27 mouse cellular contexts compared by ENCODE assay signal in genomic region chr13:20904118-20904517, GRCm38 (mm10).
"Had no signal": no experiment of that assay in that cellular context is flagged by ENCODE, and none has a peak within 500 bp of the region (broad histone marks: within the 10 kb centered on the region; RNA-seq: fewer than 3 reads in every experiment).

No protein-coding gene starts in this region.

- ATAC-seq: forebrain, embryonic 13.5 days; forebrain, embryonic 14.5 days; forebrain, embryonic 15.5 days; forebrain, embryonic 16.5 days had no signal

- H3K36me3 ChIP-seq: embryonic facial prominence, embryonic 10.5 days; embryonic facial prominence, embryonic 12.5 days; embryonic facial prominence, embryonic 13.5 days; embryonic facial prominence, embryonic 15.5 days; forebrain, embryonic 10.5 days; forebrain, embryonic 12.5 days; forebrain, embryonic 15.5 days; heart, embryonic 10.5 days had no signal

- H3K9ac ChIP-seq: embryonic facial prominence, embryonic 12.5 days; embryonic facial prominence, embryonic 13.5 days; embryonic facial prominence, embryonic 15.5 days; forebrain, embryonic 12.5 days; forebrain, embryonic 13.5 days; forebrain, embryonic 15.5 days; forebrain, postnatal 0 days had no signal

- H3K27me3 ChIP-seq: embryonic facial prominence, embryonic 12.5 days; embryonic facial prominence, embryonic 13.5 days; embryonic facial prominence, embryonic 15.5 days; forebrain, embryonic 12.5 days; forebrain, embryonic 13.5 days; forebrain, embryonic 15.5 days had no signal

- H3K9me3 ChIP-seq: embryonic facial prominence, embryonic 10.5 days; embryonic facial prominence, embryonic 12.5 days; embryonic facial prominence, embryonic 13.5 days; embryonic facial prominence, embryonic 15.5 days; forebrain, embryonic 10.5 days; forebrain, embryonic 12.5 days; forebrain, embryonic 13.5 days; forebrain, embryonic 15.5 days; heart, embryonic 10.5 days had no signal

- DNase-seq: cerebellum, postnatal 10 days; cerebellum, postnatal 14 days; cerebellum, postnatal 25 days; cerebellum, postnatal 36 days; embryo, embryonic 11 days; forebrain, postnatal 0 days; gastrocnemius, adult 2 months; gastrocnemius, postnatal 10 days; gastrocnemius, postnatal 14 days; gastrocnemius, postnatal 25 days; gastrocnemius, postnatal 36 days; heart, adult 11 months; heart, adult 18-20 months; heart, adult 2 months had no signal

- H3K4me2 ChIP-seq: embryonic facial prominence, embryonic 12.5 days; embryonic facial prominence, embryonic 13.5 days; embryonic facial prominence, embryonic 15.5 days; forebrain, embryonic 12.5 days; forebrain, embryonic 13.5 days; forebrain, embryonic 15.5 days; heart, embryonic 11.5 days had no signal

- H3K4me1 ChIP-seq: embryonic facial prominence, embryonic 10.5 days; embryonic facial prominence, embryonic 12.5 days; embryonic facial prominence, embryonic 13.5 days; embryonic facial prominence, embryonic 15.5 days; forebrain, embryonic 10.5 days had no signal

- H3K27ac ChIP-seq: embryonic facial prominence, embryonic 10.5 days; embryonic facial prominence, embryonic 12.5 days; embryonic facial prominence, embryonic 13.5 days; embryonic facial prominence, embryonic 15.5 days; forebrain, embryonic 10.5 days; forebrain, embryonic 12.5 days; forebrain, embryonic 13.5 days; forebrain, embryonic 15.5 days; gastrocnemius, adult 2 months; heart, adult 2 months; heart, embryonic 10.5 days had no signal

- H3K4me3 ChIP-seq: embryonic facial prominence, embryonic 10.5 days; embryonic facial prominence, embryonic 12.5 days; embryonic facial prominence, embryonic 13.5 days; embryonic facial prominence, embryonic 15.5 days; erythroblast, embryonic 14.5 days; forebrain, embryonic 10.5 days; forebrain, embryonic 12.5 days; forebrain, embryonic 13.5 days; forebrain, embryonic 15.5 days; gastrocnemius, adult 2 months; heart, adult 2 months; heart, embryonic 10.5 days had no signal
